ENCODE assay signal across 7 mouse cellular contexts in genomic region chr5:100166591-100167491, GRCm38 (mm10). TPM values are rescaled to one million over a fixed set of nuclear protein-coding genes. Genes with fewer than 3 reads are reported as not detected.
DNase-seq lines count a peak whose midpoint lies in the region; ATAC-seq and TF ChIP-seq lines count a peak whose summit lies in the region.

No protein-coding gene starts in this region.

- DNase-seq in layer of hippocampus, adult 2 months (ENCODE audit: low spot score in 2 of 2): peak in 1 of 2 experiments; percentile 56
- DNase-seq in layer of hippocampus, adult 9-10 months (ENCODE audit: low spot score): no peak
- peak; percentile 58 to 59 for DNase-seq in adrenal gland, adult 18-20 months (ENCODE audit: low spot score in 2 of 2)
- peak; percentile 70 for DNase-seq in embryo, embryonic 10.5 days (ENCODE audit: low spot score)
- DNase-seq in limb, embryonic 14.5 days (ENCODE audit: low spot score): peak; percentile 59
- peak; percentile 71 for DNase-seq in retina, embryonic 14.5 days (ENCODE audit: low spot score)

- no peak for TF ChIP-seq EP300 in ES-Bruce4 (IDR thresholded peaks at IDR 0.05; ENCODE audit: insufficient read depth, low read depth, low read length)

- no peak for TF ChIP-seq POLR2A in ES-Bruce4 (IDR thresholded peaks at IDR 0.05; ENCODE audit: insufficient read depth, low read length)
- no peak for TF ChIP-seq POLR2A in limb, embryonic 14.5 days (IDR thresholded peaks at IDR 0.05; ENCODE audit: borderline replicate concordance, extremely low read depth, insufficient read depth, insufficient read length)

- TF ChIP-seq CTCF in layer of hippocampus, adult 2 months (conservative IDR thresholded peaks at IDR 0.05): peak; percentile 79
- peak; percentile 65 for TF ChIP-seq CTCF in ES-Bruce4 (IDR thresholded peaks at IDR 0.05; ENCODE audit: low read depth, low read length)

- no peak overlapping the region for H3K27ac ChIP-seq in layer of hippocampus, adult 2 months
- H3K27ac ChIP-seq in ES-Bruce4 (ENCODE audit: insufficient read depth, low read length): no peak overlapping the region
- H3K27ac ChIP-seq in limb, embryonic 14.5 days (replicated peaks; ENCODE audit: low read depth, low read length): no peak overlapping the region

- no peaks in the 10 kb centered on the region; the same call in 1 of the 2 replicates for H3K27me3 ChIP-seq in ES-Bruce4 (ENCODE audit: control insufficient read depth, insufficient read depth, low read length, poor library complexity, severe bottlenecking)
- no peaks in the 10 kb centered on the region for H3K27me3 ChIP-seq in limb, embryonic 14.5 days (ENCODE audit: control insufficient read depth, insufficient read depth, low read length)

- H3K4me3 ChIP-seq in layer of hippocampus, adult 2 months: no peak overlapping the region
- no peak overlapping the region for H3K4me3 ChIP-seq in ES-Bruce4 (ENCODE audit: low read depth, low read length)
- no peak overlapping the region for H3K4me3 ChIP-seq in limb, embryonic 14.5 days (replicated peaks; ENCODE audit: low read length)

- no peaks in the 10 kb centered on the region for H3K9me3 ChIP-seq in ES-Bruce4 (replicated peaks; ENCODE audit: control insufficient read depth, insufficient read depth, low read length, poor library complexity, severe bottlenecking)
- H3K9me3 ChIP-seq in limb, embryonic 14.5 days (ENCODE audit: control insufficient read depth, low read length): no peaks in the 10 kb centered on the region

- H3K36me3 ChIP-seq in ES-Bruce4 (ENCODE audit: control insufficient read depth, insufficient read depth, low read length, poor library complexity, severe bottlenecking): no peaks in the 10 kb centered on the region
- H3K36me3 ChIP-seq in limb, embryonic 14.5 days (ENCODE audit: control insufficient read depth, insufficient read depth, low read length): no peaks in the 10 kb centered on the region

- no peaks in the 10 kb centered on the region for H3K4me1 ChIP-seq in ES-Bruce4 (ENCODE audit: control insufficient read depth, insufficient read depth, low read length)
- H3K4me1 ChIP-seq in limb, embryonic 14.5 days (ENCODE audit: control insufficient read depth, insufficient read depth, low read length): no peaks in the 10 kb centered on the region

- 33% methylated on average over 14 of the region's 14 CpGs for WGBS in limb, embryonic 14.5 days

- H3K9ac ChIP-seq in ES-Bruce4 (ENCODE audit: low read depth, poor library complexity, severe bottlenecking): no peak overlapping the region
- H3K9ac ChIP-seq in limb, embryonic 14.5 days (ENCODE audit: low read depth, low read length, severe bottlenecking): no peak overlapping the region

- no peak overlapping the region for H3K4me2 ChIP-seq in limb, embryonic 14.5 days (replicated peaks; ENCODE audit: low read depth, low read length, severe bottlenecking)

- peak; percentile 44 for ATAC-seq in limb, embryonic 14.5 days (ENCODE audit: low FRiP score, low read depth)

RNA-seq across cellular contexts. Expression of gene Tmem150c, which starts 7.2 kb away (rescaled TPM):
- total RNA-seq in layer of hippocampus, adult 2 months (2021): 10 to 100 TPM; 79.7 to 88.9 TPM
- 1.1 and 1.2 TPM in 2 replicates for polyA plus RNA-seq in ES-Bruce4 (2011; ENCODE audit: insufficient read depth, insufficient read length, low read depth, missing spikeins)
- total RNA-seq in adrenal gland, adult 18-20 months (2021): 10 to 100 TPM in 1 of 2 experiments, 1 to 10 TPM in 1; 7.5 to 18.3 TPM
- 7.2 and 7.3 TPM in 2 replicates for polyA plus RNA-seq in limb, embryonic 14.5 days (2012; rRNA removed)
- 4.7 and 4.8 TPM in 2 replicates for polyA plus RNA-seq in limb, embryonic 14.5 days (2014; fragmentation: Nextera tagmentation; extraction: Ambion mirVana)

Comparison
In these comparisons a context has a peak if more than half of its experiments do, and no peak if none do; other contexts are left out.
1. RNA of gene Tmem150c, which starts 7.2 kb away (total RNA-seq): 79.7 to 88.9 TPM in layer of hippocampus, adult 2 months; 7.5 to 18.3 TPM in adrenal gland, adult 18-20 months; every median in the first group is over 4 times any median in the second.